Mouse (Mus musculus) small intestine, adult 2 months (tissue): ENCODE data around the gene 2410015M20Rik. TPM values are rescaled to one million over a fixed set of nuclear protein-coding genes. Genes with fewer than 3 reads are reported as not detected.
"Not testable (repeated sequence)": the region's sequence is repeated elsewhere in the genome, so short reads cannot be mapped to it uniquely, and the experiment has no call there.

Source experiments
- H3K27ac ChIP-seq: fragments of 200-500 bp; 2 replicates; pipeline ENCODE4 v1.5.1; 2012; ENCODE audit warnings: low read depth, low read length, control low read depth, inconsistent platforms; ENCODE audit not compliant: insufficient read depth
- H3K27me3 ChIP-seq: fragments of 200-500 bp; 2 replicates; pipeline ENCODE4 v1.6.1; 2012; ENCODE audit warnings: mild to moderate bottlenecking, moderate library complexity, low read length, inconsistent platforms; ENCODE audit not compliant: control insufficient read depth, insufficient read depth
- H3K36me3 ChIP-seq: fragments of 200-500 bp; 2 replicates; pipeline ENCODE4 v1.6.1; 2012; ENCODE audit warnings: mild to moderate bottlenecking, low read length, control low read depth, inconsistent platforms; ENCODE audit not compliant: control insufficient read depth, insufficient read depth
- H3K4me1 ChIP-seq: fragments of 200-500 bp; 2 replicates; pipeline ENCODE4 v1.6.1; 2012; ENCODE audit warnings: low read length, inconsistent platforms, mixed read lengths; ENCODE audit not compliant: control insufficient read depth, insufficient read depth, insufficient read length
- H3K4me3 ChIP-seq: fragments of 200-500 bp; 2 replicates; pipeline ENCODE4 v1.5.1; 2012; ENCODE audit warnings: low read depth, mild to moderate bottlenecking, control low read depth, inconsistent platforms, low read length, moderate library complexity
- CTCF ChIP-seq: fragments of 200-500 bp; IDR thresholded peaks from 2 replicates; pipeline ENCODE4 v1.5.1; 2012; ENCODE audit warnings: low read depth, mild to moderate bottlenecking, control low read depth, inconsistent platforms, low read length, moderate library complexity, mixed read lengths; ENCODE audit not compliant: insufficient replicate concordance, insufficient read length; ENCODE audit errors: extremely low read depth
- POLR2A ChIP-seq: fragments of 200-500 bp; IDR thresholded peaks from 2 replicates; pipeline ENCODE4 v1.6.1; 2012; ENCODE audit warnings: low read depth, mild to moderate bottlenecking, control low read depth, inconsistent platforms, low read length, moderate library complexity
- WGBS: fragments of 180-500 bp; shearing (Covaris S2); methylation state at CpG from one replicate; pipeline ENCODE4 v1.1.7; 2018; 5-methylcytosine and 5-hydroxymethylcytosine counted together
- polyA plus RNA-seq: library from polyadenylated mRNA; depleted of rRNA; stranded (reverse); fragments of >200 nt; gene quantifications from 2 replicates; pipeline ENCODE4 v1.2.3, GENCODE M21; 2012

2410015M20Rik gene
- polyA plus RNA-seq, 1 experiment, result 142 TPM

GRCm38 (mm10) chr17:56634023-56634422, 24.5 kb upstream of the 2410015M20Rik start:
- H3K27me3 ChIP-seq, result no peaks in the 10 kb centered on the region

GRCm38 (mm10) chr17:56631807-56632206, 22.2 kb upstream of the 2410015M20Rik start:
- no peak overlapping the region for H3K4me3 ChIP-seq
- H3K27me3 ChIP-seq, result no peaks in the 10 kb centered on the region
- WGBS, result 38% methylated on average over 4 of the region's 4 CpGs
- H3K4me1 ChIP-seq, result peaks cover 7% of the 10 kb centered on the region; the same call in 1 of the 2 replicates
- no peak for TF ChIP-seq POLR2A
- TF ChIP-seq CTCF, result no peak
- H3K36me3 ChIP-seq, result no peaks in the 10 kb centered on the region
- no peak overlapping the region for H3K27ac ChIP-seq

More at GRCm38 (mm10) chr17:56634023-56634422, 24.5 kb upstream of the 2410015M20Rik start:
- TF ChIP-seq CTCF (no peak), POLR2A (no peak)
- Histone ChIP-seq H3K4me3 (no peak overlapping the region), H3K4me1 (no peaks in the 10 kb centered on the region), H3K27ac (no peak overlapping the region), H3K36me3 (no peaks in the 10 kb centered on the region)
- WGBS, result 82% methylated on average over 6 of the region's 6 CpGs

DNA sequence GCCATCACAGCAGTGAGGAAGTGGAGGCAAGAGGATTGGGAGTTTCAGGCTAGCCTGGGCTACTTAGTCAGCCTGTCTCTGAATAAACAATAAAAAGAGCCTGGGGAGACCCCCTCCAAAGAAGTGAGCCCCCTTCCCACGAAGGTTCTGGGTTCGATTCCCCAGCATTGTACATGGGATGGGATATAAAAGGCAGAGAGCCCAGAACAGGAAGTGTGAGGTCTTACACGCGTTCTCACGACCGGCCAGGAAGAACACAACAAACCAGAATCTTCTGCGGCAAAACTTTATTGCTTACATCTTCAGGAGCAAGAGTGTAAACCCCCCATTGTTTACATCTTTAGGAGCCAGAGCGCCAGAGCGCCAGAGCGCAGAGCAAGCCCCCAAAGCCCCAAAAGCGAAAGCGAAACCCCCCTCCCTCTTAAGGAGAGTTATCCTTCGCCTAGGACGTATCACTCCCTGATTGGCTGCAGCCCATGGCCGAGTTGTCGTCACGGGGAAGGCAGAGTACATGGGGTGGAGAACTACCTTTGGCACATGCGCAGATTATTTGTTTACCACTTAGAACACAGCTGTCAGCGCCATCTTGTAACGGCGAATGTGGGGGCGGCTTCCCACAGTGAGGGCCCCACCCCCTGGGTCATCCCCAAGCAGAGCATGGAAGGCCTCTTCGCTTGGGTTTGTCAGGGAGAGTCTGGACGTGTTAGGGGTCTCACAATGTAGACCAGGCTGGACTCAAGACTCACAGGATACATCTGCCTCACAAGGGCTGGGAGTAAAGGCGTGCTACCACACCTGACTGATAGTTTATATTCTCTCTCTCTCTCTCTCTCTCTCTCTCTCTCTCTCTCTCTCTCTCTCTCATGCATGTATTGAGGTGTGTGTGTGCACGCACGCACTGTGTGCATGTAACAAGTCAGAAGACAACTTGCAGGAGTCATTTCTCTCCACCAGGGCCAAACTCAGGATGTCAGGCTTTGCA, 20.5 kb upstream of the 2410015M20Rik start:
- not testable (repeated sequence) for H3K27me3 ChIP-seq, H3K36me3 ChIP-seq
- Histone ChIP-seq H3K27ac (0 out of 2 replicates have a peak overlapping the region, but pooled peaks have one; percentile 14), H3K4me3 (peak overlapping the region; percentile 27), H3K4me1 (peaks cover 10% of the 10 kb centered on the region; the same call in 1 of the 2 replicates)
- 77% methylated on average over 27 of the region's 27 CpGs for WGBS

- peaks cover 10% of the 10 kb centered on the region; the same call in 1 of the 2 replicates for H3K4me1 ChIP-seq
- no peaks in the 10 kb centered on the region for H3K27me3 ChIP-seq
- no peaks in the 10 kb centered on the region for H3K36me3 ChIP-seq
- peak within 1 kb of the TSS; percentile 60 for H3K27ac ChIP-seq
- WGBS, result 7% methylated on average over 26 of the region's 26 CpGs
- peak within 1 kb of the TSS; percentile 87 for H3K4me3 ChIP-seq
- TF ChIP-seq POLR2A (no peak), CTCF (no peak)
Observed at GRCm38 (mm10) chr17:56627530-56628277, 18.1 kb upstream of the 2410015M20Rik start, which contains the start of gene Catsperd. Gene Catsperd, plus strand, starts transcription at chr17:56628143.

DNA sequence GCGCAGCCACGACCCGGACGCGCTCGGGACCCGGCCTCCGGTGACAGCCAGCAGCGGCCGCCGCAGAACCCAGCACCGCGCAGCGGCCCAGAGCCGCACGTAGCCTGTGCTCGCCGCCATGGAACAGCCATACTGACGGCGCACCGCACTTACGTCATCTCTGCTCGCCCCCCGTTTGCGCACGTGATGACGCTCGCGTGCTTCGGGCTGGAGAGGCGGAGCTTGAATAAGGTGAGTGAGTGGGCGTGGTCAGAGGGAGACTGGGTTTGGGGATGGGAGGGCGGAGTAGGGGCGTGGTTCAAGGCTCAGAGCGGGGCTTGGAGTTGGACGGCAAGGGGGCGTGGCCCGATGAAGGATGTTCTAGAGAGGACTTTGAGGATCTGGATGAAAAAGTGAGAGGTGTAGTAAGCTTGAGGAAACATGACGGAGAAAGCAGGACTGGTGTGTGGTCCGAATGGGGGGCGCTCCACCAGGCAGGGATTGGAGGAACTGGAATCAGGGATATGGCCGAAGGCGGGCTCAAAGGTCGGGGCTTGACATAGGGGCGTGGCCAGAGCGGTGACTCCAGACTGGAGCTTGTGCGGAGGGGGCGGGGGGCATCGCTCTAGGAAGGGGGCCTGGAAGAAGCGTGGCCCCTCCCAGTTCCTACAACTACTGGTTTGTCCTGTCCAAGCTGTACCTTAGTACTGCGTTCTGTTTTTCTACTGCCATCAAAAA, 17.3 kb upstream of the 2410015M20Rik start, which contains the start of gene Lonp1:
TSS of gene Lonp1 (minus strand) at position 134 of the 717 bp plus-strand sequence.
- Histone ChIP-seq H3K4me1 (peaks cover 10% of the 10 kb centered on the region; the same call in 1 of the 2 replicates), H3K27me3 (no peaks in the 10 kb centered on the region), H3K36me3 (peaks cover 4% of the 10 kb centered on the region), H3K4me3 (peak within 1 kb of the TSS; percentile 87), H3K27ac (peak within 1 kb of the TSS; percentile 60)
- under 1% methylated on average over 51 of the region's 51 CpGs for WGBS
- TF ChIP-seq CTCF (no peak), POLR2A (peak; percentile 36; the same call in 1 of the 2 replicates)

DNA sequence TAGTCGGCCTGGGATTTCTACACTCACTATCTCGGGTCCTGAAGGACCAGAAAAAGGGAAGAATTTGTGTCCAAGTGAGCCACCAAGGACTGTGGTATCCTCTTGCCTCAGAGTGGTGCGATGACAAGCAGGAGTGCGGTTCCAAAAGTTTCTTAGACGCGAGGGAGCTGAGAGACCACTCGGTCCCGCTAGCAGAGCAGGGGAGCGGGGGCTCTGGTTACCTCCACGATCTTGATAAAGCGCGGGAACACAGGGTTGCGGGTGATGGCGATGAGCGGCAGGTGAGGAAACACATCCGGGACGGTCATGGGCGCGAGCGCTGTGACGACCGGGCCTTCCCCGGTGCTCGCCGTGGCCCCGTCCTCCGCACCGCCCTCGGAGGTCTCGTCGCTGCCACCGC, 16.7 kb upstream of the 2410015M20Rik start:
- H3K4me3 ChIP-seq, result peak overlapping the region; percentile 87
- H3K27ac ChIP-seq, result no peak overlapping the region
- peaks cover 10% of the 10 kb centered on the region; the same call in 1 of the 2 replicates for H3K4me1 ChIP-seq
- H3K27me3 ChIP-seq, result no peaks in the 10 kb centered on the region
- peaks cover 7% of the 10 kb centered on the region for H3K36me3 ChIP-seq
- TF ChIP-seq POLR2A (no peak), CTCF (no peak)
- under 1% methylated on average over 32 of the region's 32 CpGs for WGBS

- WGBS, result 36% methylated on average over 3 of the region's 3 CpGs
- peaks cover 10% of the 10 kb centered on the region; the same call in 1 of the 2 replicates for H3K4me1 ChIP-seq
- no peak overlapping the region for H3K27ac ChIP-seq
- H3K4me3 ChIP-seq, result no peak overlapping the region
- H3K27me3 ChIP-seq, result no peaks in the 10 kb centered on the region
- H3K36me3 ChIP-seq, result peaks cover 11% of the 10 kb centered on the region
- TF ChIP-seq POLR2A (no peak), CTCF (no peak)
Observed at GRCm38 (mm10) chr17:56625495-56625894, 15.9 kb upstream of the 2410015M20Rik start.
